Comparison of ENCODE assay signal across 8 mouse cellular contexts in the genomic region with DNA sequence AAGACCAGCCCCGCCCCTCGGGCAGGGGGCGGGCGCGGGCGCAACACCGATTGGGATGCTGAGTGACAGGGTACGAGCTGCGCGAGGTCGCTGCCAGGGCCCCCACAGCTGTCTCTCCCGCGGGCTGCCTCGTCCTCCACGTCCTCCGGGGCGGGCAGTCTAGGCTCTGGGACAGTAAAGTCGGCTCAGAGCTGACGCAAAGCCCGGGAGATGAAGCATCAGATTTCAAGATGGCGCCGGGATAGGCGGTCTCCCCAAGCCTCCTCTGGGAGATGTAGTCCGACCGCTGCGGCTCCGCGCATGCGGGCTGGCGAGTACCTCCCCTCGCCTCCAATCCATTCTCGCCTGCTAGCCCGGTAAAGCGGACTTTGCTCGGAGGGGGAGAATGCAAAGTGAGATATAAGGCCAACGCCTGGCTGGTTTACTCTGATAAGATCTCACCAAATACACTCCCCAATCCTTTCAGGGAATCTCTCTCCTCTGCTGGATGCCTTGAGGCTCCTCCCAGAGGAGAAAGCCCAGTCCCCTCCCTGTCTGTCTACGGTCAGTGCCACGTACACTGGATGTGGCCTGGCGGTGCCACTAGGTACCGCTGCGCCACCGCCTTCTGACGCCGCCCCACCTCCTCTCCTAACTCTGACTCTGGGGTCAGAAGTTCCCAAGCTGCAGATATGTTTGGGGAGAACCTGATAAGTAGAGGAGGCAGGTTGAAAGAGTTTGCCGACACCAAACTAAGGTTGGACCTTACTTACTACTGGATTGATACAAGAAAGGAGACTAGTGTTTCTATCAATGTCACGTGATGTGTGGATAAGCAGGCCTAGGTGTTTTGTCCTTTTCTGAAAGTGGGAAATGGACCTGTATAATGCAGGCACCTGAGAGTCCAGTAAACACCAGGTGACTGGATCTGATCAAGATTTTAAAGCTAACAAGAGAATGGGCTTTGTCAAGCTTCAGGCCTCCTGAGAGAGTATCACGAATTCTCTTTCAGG.
DNase-seq lines count a peak whose midpoint lies in the region; ATAC-seq lines count a peak whose summit lies in the region.

No protein-coding gene starts in this region.

- 2% methylated on average over 47 of the region's 47 CpGs for WGBS in intestine, embryonic 14.5 days

- H3K27ac ChIP-seq in intestine, embryonic 14.5 days (ENCODE audit: low read depth), result peak overlapping the region; percentile 79

- H3K4me3 ChIP-seq in intestine, embryonic 14.5 days (ENCODE audit: low read depth, low read length), result peak overlapping the region; percentile 91

- intact Hi-C loops in left cerebral cortex, postnatal 14 days (cut with DNase I), result loop anchor here (5.0 kb wide), 1 partner anchor 99 kb away; no protein-coding TSS in a partner anchor

- peak overlapping the region; percentile 74 for H3K9ac ChIP-seq in intestine, embryonic 14.5 days (ENCODE audit: low read length)

- no peaks in the 10 kb centered on the region for H3K36me3 ChIP-seq in intestine, embryonic 14.5 days (ENCODE audit: control insufficient read depth, insufficient read depth, low read length)

- no peaks in the 10 kb centered on the region for H3K27me3 ChIP-seq in intestine, embryonic 14.5 days (replicated peaks; ENCODE audit: control insufficient read depth, insufficient read depth, low read length)

- no peaks in the 10 kb centered on the region for H3K9me3 ChIP-seq in intestine, embryonic 14.5 days (ENCODE audit: control insufficient read depth, low read length)

- peak; percentile 96 to 99 for DNase-seq in adrenal gland, adult (ENCODE audit: inconsistent age in 2 of 2, low spot score in 1 of 2)
- DNase-seq in embryo, embryonic 11 days, result peak; percentile 97
- DNase-seq in gastrocnemius, postnatal 25 days, result peak; percentile 94
- peak; percentile 94 for DNase-seq in intestine, embryonic 14.5 days (ENCODE audit: low spot score)
- DNase-seq in left cerebral cortex, postnatal 14 days (ENCODE audit: low spot score in 2 of 2), result peak; percentile 92
- DNase-seq in mesoderm, embryonic 11.5 days (ENCODE audit: low read depth, low spot score), result peak; percentile 95
- peak; percentile 88 to 90 for DNase-seq in right cerebral cortex, postnatal 36 days (ENCODE audit: low spot score in 2 of 2)
- peak; percentile 98 for DNase-seq in yolk sac, embryonic 10.5 days (ENCODE audit: low spot score)

- peaks cover 24% of the 10 kb centered on the region for H3K4me1 ChIP-seq in intestine, embryonic 14.5 days (replicated peaks; ENCODE audit: control insufficient read depth, insufficient read depth, low read length)

- ATAC-seq in intestine, embryonic 14.5 days (replicated peaks; ENCODE audit: low FRiP score, low TSS enrichment, low read depth), result peak; percentile 96

- peak overlapping the region; percentile 90 for H3K4me2 ChIP-seq in intestine, embryonic 14.5 days (ENCODE audit: low read length)

Comparison
In these comparisons a context has a peak if more than half of its experiments do, and no peak if none do; other contexts are left out.
1. Peak in every context shown above with its lines: DNase-seq, ATAC-seq, H3K4me3 ChIP-seq and H3K27ac ChIP-seq.